Mouse (Mus musculus) C2C12 (cell line): ENCODE measurements around the gene Lrrc49.

Experiments used
- CTCF ChIP-seq: IDR thresholded peaks from one replicate; pipeline ENCODE4 v1.5.1; 2011; ENCODE audit not compliant: control insufficient read depth, insufficient read depth, insufficient read length
- MAX ChIP-seq: IDR thresholded peaks from one replicate; pipeline ENCODE4 v1.6.1; 2011; ENCODE audit warnings: mild to moderate bottlenecking, control low read depth
- MYOG ChIP-seq: IDR thresholded peaks from one replicate; pipeline ENCODE4 v1.6.1; 2011; ENCODE audit not compliant: control insufficient read depth, insufficient read length; ENCODE audit errors: extremely low read depth
- USF1 ChIP-seq: IDR thresholded peaks from one replicate; pipeline ENCODE4 v1.6.1; 2011; ENCODE audit warnings: low read depth, mild to moderate bottlenecking, control low read depth, moderate library complexity

- no peak for TF ChIP-seq CTCF
- TF ChIP-seq MYOG = no peak
- no peak for TF ChIP-seq USF1
- no peak for TF ChIP-seq MAX
Observed at GRCm38 (mm10) chr9:60526195-60526594, 161.8 kb downstream of the Lrrc49 start.
